ENCODE assay signal across 24 mouse cellular contexts in genomic region chr1:151597677-151598297, GRCm38 (mm10). TPM values are rescaled to one million over a fixed set of nuclear protein-coding genes. Genes with fewer than 3 reads are reported as not detected.
DNase-seq lines count a peak whose midpoint lies in the region; TF ChIP-seq lines count a peak whose summit lies in the region.
"Had no signal": no experiment of that assay in that cellular context is flagged by ENCODE, and none has a peak within 500 bp of the region (broad histone marks: within the 10 kb centered on the region; RNA-seq: fewer than 3 reads in every experiment).

No protein-coding gene starts in this region.

- peak overlapping the region; percentile 35 for H3K27ac ChIP-seq in gastrocnemius, adult 2 months
- H3K27ac ChIP-seq in macrophage = peak overlapping the region; percentile 49
- H3K27ac ChIP-seq in midbrain, embryonic 10.5 days (replicated peaks) = no peak overlapping the region
- H3K27ac ChIP-seq: forebrain, embryonic 10.5 days; heart, embryonic 10.5 days; hindbrain, embryonic 15.5 days; layer of hippocampus, adult 2 months; limb, embryonic 13.5 days; neural tube, embryonic 15.5 days had no signal

- no peak for DNase-seq in gastrocnemius, adult 2 months
- DNase-seq in gastrocnemius, postnatal 4 days (ENCODE audit: low spot score in 2 of 2) = no peak
- peak; percentile 53 for DNase-seq in lung, postnatal 36 days
- DNase-seq in lung, adult 18-20 months = no peak
- DNase-seq in midbrain, embryonic 10.5 days (ENCODE audit: low spot score) = no peak
- no peak for DNase-seq in thymus, postnatal 14 days
- DNase-seq in urinary bladder, adult 18-20 months (ENCODE audit: low spot score in 2 of 2) = no peak
- DNase-seq: adrenal gland, postnatal 25 days; cerebellum, adult 11 months; cerebellum, postnatal 10 days; forebrain, postnatal 0 days; gastrocnemius, postnatal 36 days; kidney, adult 8-10 months; kidney, postnatal 25 days; right cerebral cortex, adult 18-20 months; right cerebral cortex, postnatal 4 days; thymus, adult 2 months had no signal

- no peaks in the 10 kb centered on the region for H3K27me3 ChIP-seq in midbrain, embryonic 10.5 days (ENCODE audit: low read depth, poor library complexity, severe bottlenecking)
- H3K27me3 ChIP-seq: hindbrain, embryonic 15.5 days; limb, embryonic 13.5 days; neural tube, embryonic 15.5 days had no signal

- intact Hi-C loops in gastrocnemius, adult 2 months (cut with DNase I) = no loop called here

- H3K36me3 ChIP-seq in macrophage (ENCODE audit: inconsistent target) = no peaks in the 10 kb centered on the region
- H3K36me3 ChIP-seq in midbrain, embryonic 10.5 days = no peaks in the 10 kb centered on the region
- H3K36me3 ChIP-seq: forebrain, embryonic 10.5 days; heart, embryonic 10.5 days; hindbrain, embryonic 15.5 days; limb, embryonic 13.5 days; neural tube, embryonic 15.5 days had no signal

- no peak overlapping the region for H3K4me3 ChIP-seq in gastrocnemius, adult 2 months
- no peak overlapping the region for H3K4me3 ChIP-seq in macrophage (ENCODE audit: inconsistent target)
- H3K4me3 ChIP-seq in midbrain, embryonic 10.5 days = no peak overlapping the region
- H3K4me3 ChIP-seq: forebrain, embryonic 10.5 days; heart, embryonic 10.5 days; hindbrain, embryonic 15.5 days; layer of hippocampus, adult 2 months; limb, embryonic 13.5 days; neural tube, embryonic 15.5 days had no signal

- H3K9me3 ChIP-seq in midbrain, embryonic 10.5 days (replicated peaks) = no peaks in the 10 kb centered on the region
- H3K9me3 ChIP-seq: forebrain, embryonic 10.5 days; heart, embryonic 10.5 days; hindbrain, embryonic 15.5 days; neural tube, embryonic 15.5 days had no signal

- H3K4me1 ChIP-seq in midbrain, embryonic 10.5 days = 0 out of 2 replicates have a peak, but pooled peaks cover 6% of the 10 kb centered on the region
- H3K4me1 ChIP-seq: heart, embryonic 10.5 days; hindbrain, embryonic 15.5 days had no signal

- 29% methylated on average over 6 of the region's 6 CpGs for WGBS in macrophage (ENCODE audit: missing documents)
- 86% methylated on average over 6 of the region's 6 CpGs for WGBS in midbrain, embryonic 10.5 days

- no peaks in the 10 kb centered on the region for H3K79me2 ChIP-seq in macrophage (ENCODE audit: inconsistent target)

- no peak for TF ChIP-seq CTCF in gastrocnemius, adult 2 months (IDR thresholded peaks at IDR 0.05)

RNA-seq across cellular contexts. Expression of gene Fam129a, which starts 26.8 kb away (rescaled TPM):
- 10 to 100 TPM in 1 of 2 experiments, 1 to 10 TPM in 1; 7.9 to 10.2 TPM for total RNA-seq in gastrocnemius, adult 2 months (2021)
- 10 to 100 TPM; 55.7 to 66.2 TPM for total RNA-seq in gastrocnemius, postnatal 4 days (2021)
- 100 to 1,000 TPM in 4 of 26 experiments, 10 to 100 TPM in 17, 1 to 10 TPM in 5; 6.3 to 361 (median 16.6) TPM for total RNA-seq in macrophage (2018; cell fraction: chromatin; rRNA removed)
- 10 to 100 TPM in 24 of 26 experiments, 1 to 10 TPM in 2; 8.8 to 90.4 (median 14.9) TPM for total RNA-seq in macrophage (2018; cell fraction: cytosol; rRNA removed)
- total RNA-seq in macrophage (2018; cell fraction: nucleus; rRNA removed) = 100 to 1,000 TPM in 3 of 26 experiments, 10 to 100 TPM in 23; 10.1 to 213 (median 22.3) TPM
- polyA plus RNA-seq in macrophage (2018) = 9.5 to 18.4 TPM (median 10.7 TPM) in 3 replicates
- 0.31 and 0.42 TPM in 2 replicates for polyA plus RNA-seq in midbrain, embryonic 10.5 days (2016; fragmentation: Nextera tagmentation; extraction: Ambion mirVana)

Comparison
In these comparisons a context has a peak if more than half of its experiments do, and no peak if none do; other contexts are left out.
1. RNA of gene Fam129a, which starts 26.8 kb away (total RNA-seq): 55.7 to 66.2 TPM in gastrocnemius, postnatal 4 days; 7.9 to 10.2 TPM in gastrocnemius, adult 2 months; every median in the first group is over 4 times any median in the second.